Mouse (Mus musculus): ENCODE results near the gene Ppp5c.

- no peak for TF ChIP-seq POLR2A (IDR thresholded peaks at IDR 0.05; ENCODE audit: low read depth, low read length)
- no peak for TF ChIP-seq CTCF (IDR thresholded peaks at IDR 0.05; ENCODE audit: extremely low read depth, insufficient read depth, insufficient read length, insufficient replicate concordance)
Measured at GRCm38 (mm10) chr7:17050491-17050890, 22.8 kb upstream of the Ppp5c start.
